Mouse (Mus musculus) splenic B cell, adult 2 months (primary cell): ENCODE results near the gene Ifitm10.
"Not testable (repeated sequence)": the region's sequence is repeated elsewhere in the genome, so short reads cannot be mapped to it uniquely, and the experiment has no call there.

Experiments used
- DNase-seq: peaks from one replicate; pipeline ENCODE4 v3.0.0-alpha.2; 2011; ENCODE audit warnings: low read depth, low spot score
- H3K27me3 ChIP-seq: 2 replicates; pipeline ENCODE4 v1.6.1; 2012; ENCODE audit warnings: mild to moderate bottlenecking, low read length, moderate library complexity, mixed read lengths; ENCODE audit not compliant: control insufficient read depth, poor library complexity, insufficient read depth, severe bottlenecking
- H3K36me3 ChIP-seq: 2 replicates; pipeline ENCODE4 v1.6.1; 2012; ENCODE audit warnings: mild to moderate bottlenecking, low read length, moderate library complexity, mixed read lengths; ENCODE audit not compliant: control insufficient read depth, poor library complexity, insufficient read depth, severe bottlenecking

The Ifitm10 gene

DNA sequence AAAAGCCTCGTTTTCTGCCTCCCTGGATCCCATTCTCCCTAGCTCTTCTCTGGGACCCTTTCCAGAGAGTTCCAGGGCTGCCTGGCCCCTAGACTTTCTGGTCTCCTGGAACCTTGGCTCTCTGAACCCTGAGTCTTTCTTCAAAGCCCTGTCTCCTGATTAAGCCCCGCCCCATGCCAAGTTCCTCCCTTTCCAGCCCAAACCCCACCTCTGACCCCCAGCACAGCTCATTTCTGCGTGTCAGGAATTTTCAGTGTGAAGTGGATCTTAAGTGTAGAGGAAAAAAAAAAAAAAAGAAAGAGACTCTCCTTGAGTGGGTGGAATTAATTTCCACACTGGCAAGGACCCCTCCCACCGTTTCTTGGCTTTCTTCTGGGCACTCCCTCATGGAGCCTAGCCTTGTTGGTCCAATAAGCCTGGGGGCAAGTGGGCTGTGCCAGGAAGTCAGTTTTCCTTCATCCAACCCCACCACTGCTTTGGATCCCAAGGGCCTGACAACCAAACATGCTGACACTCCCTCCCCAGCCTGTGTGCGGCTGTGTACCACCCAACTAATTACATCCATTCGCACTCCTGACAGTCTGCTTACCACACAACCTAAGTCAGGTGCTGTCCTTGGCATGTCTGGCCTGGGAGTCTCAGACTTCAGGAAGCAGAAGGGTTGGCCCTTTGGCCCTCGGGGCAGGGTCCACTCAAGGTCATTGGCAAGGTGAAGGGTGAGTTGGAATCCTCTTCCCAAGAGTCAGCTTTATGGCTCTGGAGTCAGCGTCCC is at the start of gene Ifitm10:
Gene Ifitm10, minus strand, starts transcription at position 113 of the 772 bp plus-strand sequence.
- DNase-seq = no peak
- Histone ChIP-seq H3K36me3 (peaks cover 3% of the 10 kb centered on the region), H3K27me3 (no peaks in the 10 kb centered on the region)

DNA sequence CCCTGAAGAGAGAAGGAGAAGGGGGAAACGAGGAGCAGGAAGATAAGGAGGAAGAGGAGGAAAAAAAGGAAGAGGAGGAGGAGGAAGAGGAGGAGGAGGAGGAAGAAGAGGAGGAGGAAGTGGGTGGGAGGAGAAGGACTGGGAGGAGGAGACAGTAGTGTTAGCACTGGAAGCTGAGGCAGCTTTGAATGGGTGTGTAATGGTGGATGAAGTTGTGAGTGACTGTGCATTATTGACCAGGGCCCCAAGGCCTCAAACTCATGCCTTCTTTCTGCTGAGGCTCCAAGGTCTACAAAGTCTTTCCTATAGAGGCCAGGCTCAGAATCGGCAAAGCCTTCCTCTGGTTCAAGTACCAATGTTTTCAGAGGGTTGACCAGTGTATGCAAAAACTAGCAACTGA is 48.3 kb upstream of the Ifitm10 start:
- no peak for DNase-seq
- no peaks in the 10 kb centered on the region for H3K36me3 ChIP-seq
- H3K27me3 ChIP-seq = no peaks in the 10 kb centered on the region

GRCm38 (mm10) chr7:142419887-142420286 is 46.3 kb upstream of the Ifitm10 start:
- H3K36me3 ChIP-seq = no peaks in the 10 kb centered on the region
- DNase-seq = no peak
- no peaks in the 10 kb centered on the region for H3K27me3 ChIP-seq

- DNase-seq = no peak
- Histone ChIP-seq H3K27me3 (no peaks in the 10 kb centered on the region), H3K36me3 (no peaks in the 10 kb centered on the region)
Measured at GRCm38 (mm10) chr7:142418679-142419078, 45.1 kb upstream of the Ifitm10 start.

- DNase-seq = no peak
- H3K27me3 ChIP-seq = no peaks in the 10 kb centered on the region
Measured at GRCm38 (mm10) chr7:142418027-142418426, 44.5 kb upstream of the Ifitm10 start.

DNA sequence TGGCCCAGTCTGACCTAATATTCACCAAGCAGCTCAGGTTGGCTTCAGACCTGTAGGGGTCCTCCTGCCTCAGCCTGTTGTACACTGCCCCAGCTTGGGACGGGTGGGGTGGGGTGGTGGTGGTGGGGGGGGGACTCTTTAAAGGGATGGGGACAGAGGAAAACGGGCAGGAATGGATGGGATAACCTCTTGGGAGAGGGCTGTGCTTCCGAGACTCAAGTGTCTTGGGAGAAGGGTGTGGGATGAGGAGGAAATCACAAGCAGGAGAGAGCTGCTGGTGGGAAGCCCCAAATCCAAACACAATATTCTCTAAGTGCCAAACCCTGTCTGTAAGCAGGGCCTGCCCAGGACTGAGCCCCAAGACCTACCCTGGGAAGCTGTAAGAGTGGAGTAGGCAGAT is 42.7 kb upstream of the Ifitm10 start:
- no peaks in the 10 kb centered on the region for H3K27me3 ChIP-seq
- DNase-seq = no peak
- H3K36me3 ChIP-seq = no peaks in the 10 kb centered on the region

More at GRCm38 (mm10) chr7:142418027-142418426, 44.5 kb upstream of the Ifitm10 start:
- H3K36me3 ChIP-seq = no peaks in the 10 kb centered on the region

GRCm38 (mm10) chr7:142415314-142415713 is 41.8 kb upstream of the Ifitm10 start:
- Histone ChIP-seq H3K36me3 (no peaks in the 10 kb centered on the region), H3K27me3 (no peaks in the 10 kb centered on the region)
- no peak for DNase-seq

DNA sequence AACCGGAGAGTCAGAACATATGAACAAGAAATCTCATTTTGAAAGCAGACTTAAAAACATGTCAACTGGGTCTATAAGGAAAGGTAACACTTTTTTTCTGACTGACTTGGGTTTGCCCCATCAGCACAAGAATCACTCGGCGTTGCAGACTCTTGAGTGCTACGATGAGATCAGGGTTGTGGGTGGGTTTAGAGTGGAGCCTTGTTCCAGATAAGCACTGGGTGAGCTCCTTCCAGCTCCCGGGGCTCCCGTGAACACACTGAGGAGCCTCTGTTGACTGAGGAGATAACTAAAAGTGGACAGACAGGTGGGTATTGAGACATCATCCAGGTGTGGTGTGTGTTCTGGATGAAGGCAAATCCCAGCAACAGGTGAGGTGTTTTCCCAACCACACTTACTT is 39.7 kb upstream of the Ifitm10 start:
- no peak for DNase-seq
- Histone ChIP-seq H3K27me3 (no peaks in the 10 kb centered on the region), H3K36me3 (no peaks in the 10 kb centered on the region)

DNA sequence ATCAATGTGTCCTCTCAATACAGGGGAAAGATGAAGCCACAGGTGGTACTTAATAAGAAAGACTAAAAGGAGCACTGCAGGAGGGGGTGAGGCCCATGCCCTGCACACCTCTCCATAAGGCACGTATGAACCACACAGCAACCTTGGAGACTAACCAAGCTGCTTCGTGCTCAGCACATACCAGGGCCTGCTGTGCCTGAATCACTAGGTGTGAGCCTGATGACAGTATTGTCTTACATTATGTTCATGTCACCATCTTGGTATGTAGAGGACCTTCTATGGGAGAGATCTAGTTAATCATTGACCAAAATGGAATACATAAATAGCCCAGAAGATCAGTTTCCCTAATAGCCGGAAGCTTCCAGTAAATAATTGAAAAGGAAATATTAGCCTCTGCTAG is 36.0 kb upstream of the Ifitm10 start:
- Histone ChIP-seq H3K27me3 (no peaks in the 10 kb centered on the region), H3K36me3 (no peaks in the 10 kb centered on the region)
- no peak for DNase-seq

DNA sequence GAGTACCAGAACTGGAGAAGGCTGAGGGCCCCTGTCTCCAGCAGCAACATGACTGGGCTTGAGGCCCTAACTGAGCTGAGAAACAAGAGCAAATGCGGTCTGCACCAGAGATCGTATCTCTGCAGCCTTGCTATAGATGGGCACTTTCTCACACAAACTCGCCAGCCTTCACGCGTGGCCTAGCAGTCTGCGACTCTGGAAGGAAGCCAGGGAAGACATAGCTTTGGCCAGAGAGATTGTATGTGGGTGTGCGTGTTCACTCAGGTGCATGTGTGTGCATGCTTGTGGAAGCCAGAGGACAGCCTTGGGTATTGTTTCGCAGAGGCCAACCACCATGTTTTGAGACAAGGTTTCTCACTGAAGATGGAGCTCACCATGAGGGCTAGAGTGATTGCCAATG is 35.1 kb upstream of the Ifitm10 start:
- Histone ChIP-seq H3K36me3 (no peaks in the 10 kb centered on the region), H3K27me3 (no peaks in the 10 kb centered on the region)
- no peak for DNase-seq

GRCm38 (mm10) chr7:142407935-142408334 is 34.4 kb upstream of the Ifitm10 start:
- Histone ChIP-seq H3K27me3 (no peaks in the 10 kb centered on the region), H3K36me3 (no peaks in the 10 kb centered on the region)
- peak; percentile 32 for DNase-seq

DNA sequence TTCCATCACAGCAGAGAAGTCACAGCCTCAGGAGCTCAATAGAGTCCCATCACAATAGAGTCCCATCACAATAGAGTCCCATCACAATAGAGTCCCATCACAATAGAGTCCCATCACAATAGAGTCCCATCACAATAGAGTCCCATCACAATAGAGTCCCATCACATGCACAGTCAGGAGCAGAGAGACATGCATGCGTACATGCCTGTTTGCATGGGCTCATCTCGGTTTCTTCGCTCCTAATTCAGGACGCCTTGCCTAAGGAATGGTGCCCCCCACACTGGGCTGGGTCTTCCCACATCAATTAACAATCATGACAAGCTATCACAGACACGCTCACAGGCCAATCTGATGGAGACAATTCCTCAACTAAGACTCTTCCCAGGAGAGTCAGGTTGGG is 31.6 kb upstream of the Ifitm10 start:
- not testable (repeated sequence) for H3K27me3 ChIP-seq, DNase-seq, H3K36me3 ChIP-seq

DNA sequence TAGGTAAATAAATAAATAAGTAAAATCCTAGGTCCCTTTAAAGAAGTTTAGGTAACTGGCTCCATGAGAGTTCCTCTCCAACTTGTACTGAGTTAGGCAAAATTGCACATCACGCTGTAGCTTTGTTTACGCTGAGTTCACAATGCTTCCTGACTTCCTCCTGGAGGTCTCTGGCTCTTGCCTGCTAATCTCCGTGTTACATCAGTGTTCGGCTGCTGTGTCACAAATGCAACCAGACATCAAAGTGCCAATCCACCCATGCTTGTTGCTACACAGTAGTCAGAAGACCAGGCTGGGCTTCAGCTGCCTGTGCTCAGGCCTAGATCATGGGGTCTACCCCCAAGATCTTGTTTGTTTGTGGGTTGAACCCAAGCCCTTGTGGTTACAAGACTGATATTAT is 30.0 kb upstream of the Ifitm10 start:
- Histone ChIP-seq H3K36me3 (no peaks in the 10 kb centered on the region), H3K27me3 (no peaks in the 10 kb centered on the region)
- DNase-seq = no peak

DNA sequence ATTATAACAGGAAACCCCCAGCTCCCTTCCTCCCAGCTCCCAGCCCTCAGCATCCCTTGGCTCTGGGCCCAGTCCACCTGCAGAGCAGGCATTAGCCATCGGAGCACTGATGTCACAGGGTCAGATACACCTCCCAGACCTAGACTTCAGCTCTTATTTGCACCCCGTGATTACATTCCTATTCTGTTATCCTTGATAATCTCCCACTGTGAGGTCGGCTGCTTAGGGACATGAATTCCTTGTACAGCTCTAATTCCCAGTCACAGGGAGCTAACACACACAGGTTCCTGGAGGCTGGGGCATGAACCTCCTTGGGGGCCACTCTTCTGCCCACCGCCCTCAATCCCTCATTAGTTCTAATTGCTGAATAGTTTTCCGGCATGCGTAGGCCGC is 27.2 kb upstream of the Ifitm10 start:
- no peaks in the 10 kb centered on the region for H3K27me3 ChIP-seq
- no peaks in the 10 kb centered on the region for H3K36me3 ChIP-seq
- DNase-seq = no peak

GRCm38 (mm10) chr7:142400112-142400749 is 26.7 kb upstream of the Ifitm10 start:
- no peak for DNase-seq
- Histone ChIP-seq H3K27me3 (no peaks in the 10 kb centered on the region), H3K36me3 (no peaks in the 10 kb centered on the region)
